Mouse (Mus musculus) mouse embryonic stem cell (cell line): ENCODE data around the gene Reln.

Experiments
- in situ Hi-C, 2 experiments: fragments of 300-500 bp; cut with MboI; formaldehyde crosslinking; loops; 1 replicate in 1 of 2; 3 replicates in 1 of 2; pipeline ENCODE4 v1.14.3; 2019 to 2020; ENCODE audit warnings: low sequenced_read_pairs in 2 of 2, low pct_unique_long_range_greater_than_20kb in 1 of 2, mixed read lengths in 1 of 2; ENCODE audit not compliant: unreplicated experiment in 1 of 2

The Reln gene

DNA sequence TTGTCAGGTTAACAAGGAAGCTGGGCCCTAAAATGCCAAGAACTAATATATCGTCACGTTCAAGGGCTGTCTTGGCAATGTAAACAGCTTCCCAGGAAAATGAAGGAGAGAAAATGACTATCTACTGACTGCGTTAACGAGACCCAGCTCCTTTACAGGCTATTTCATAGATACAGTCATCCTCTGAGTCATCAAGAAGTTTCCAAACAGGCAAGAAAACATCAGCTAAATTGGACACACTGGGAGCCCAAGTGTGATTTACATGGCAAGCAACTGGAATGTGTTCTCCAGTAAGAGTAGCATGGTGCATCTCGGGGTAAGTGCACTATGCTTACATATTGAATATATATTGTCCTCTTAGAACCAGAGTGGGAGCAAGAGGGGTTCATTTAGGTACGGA, 302.7 kb downstream of the Reln start:
- in situ Hi-C loops = no loop called here

GRCm38 (mm10) chr5:22039375-22040149, 304.9 kb downstream of the Reln start:
- in situ Hi-C loops = no loop called here

DNA sequence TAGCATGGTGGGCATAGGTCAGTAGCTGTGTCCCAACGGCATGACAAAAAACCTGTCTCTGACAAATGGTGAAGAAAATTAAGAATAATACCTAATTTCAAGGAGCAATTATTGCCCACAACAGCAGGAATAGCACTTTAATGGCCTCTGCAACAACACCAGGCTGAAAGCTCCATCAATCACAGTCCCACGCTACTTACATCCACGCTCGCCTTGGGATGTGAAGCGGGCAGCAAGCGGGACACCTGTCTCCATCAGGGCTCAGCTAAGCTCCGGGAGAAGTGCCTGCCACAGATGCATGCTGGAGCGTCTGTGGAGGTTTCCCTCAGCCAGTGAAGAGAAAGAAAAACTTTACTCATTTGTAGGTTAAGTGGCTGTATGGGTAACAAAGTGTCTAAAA, 309.3 kb downstream of the Reln start:
- in situ Hi-C loops = no loop called here

DNA sequence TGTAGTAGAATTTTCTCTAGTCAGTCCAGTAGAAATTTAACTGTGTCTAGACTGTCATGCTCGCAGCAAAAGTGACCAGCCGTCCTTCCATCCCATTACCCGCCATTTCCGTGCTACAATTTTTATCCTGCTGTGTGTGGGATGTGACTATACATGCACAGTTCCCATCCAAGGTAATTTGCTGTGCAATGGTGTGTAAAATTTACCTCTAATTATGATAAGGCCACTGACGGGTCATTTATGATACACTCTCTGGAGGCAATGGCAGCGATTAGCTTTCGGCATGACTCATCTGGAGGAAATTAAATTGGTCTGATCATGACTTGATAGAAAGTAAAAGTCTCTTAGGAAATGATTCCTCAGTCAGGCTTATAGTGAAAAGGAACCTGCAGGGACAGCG, 311.5 kb downstream of the Reln start:
- in situ Hi-C loops = no loop called here

DNA sequence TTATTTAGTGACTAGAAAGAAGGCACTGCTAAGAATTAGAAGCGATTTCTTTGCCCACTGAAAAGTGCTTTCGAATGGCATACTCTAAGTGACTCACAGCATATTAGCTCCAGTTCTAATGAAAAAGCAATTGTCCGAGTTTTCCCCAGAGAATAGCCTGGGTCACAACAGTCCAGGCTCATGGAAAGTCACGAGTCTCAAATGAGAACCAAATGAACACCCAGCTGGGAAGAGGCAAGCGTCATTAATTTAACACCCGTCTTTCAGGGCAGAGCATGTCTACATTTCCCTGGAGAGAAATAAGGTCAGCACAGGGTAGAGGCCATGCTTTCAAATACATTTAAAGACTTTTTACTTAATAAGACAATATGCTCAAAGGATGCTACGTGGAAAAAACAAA, 312.8 kb downstream of the Reln start:
- in situ Hi-C loops = no loop called here

DNA sequence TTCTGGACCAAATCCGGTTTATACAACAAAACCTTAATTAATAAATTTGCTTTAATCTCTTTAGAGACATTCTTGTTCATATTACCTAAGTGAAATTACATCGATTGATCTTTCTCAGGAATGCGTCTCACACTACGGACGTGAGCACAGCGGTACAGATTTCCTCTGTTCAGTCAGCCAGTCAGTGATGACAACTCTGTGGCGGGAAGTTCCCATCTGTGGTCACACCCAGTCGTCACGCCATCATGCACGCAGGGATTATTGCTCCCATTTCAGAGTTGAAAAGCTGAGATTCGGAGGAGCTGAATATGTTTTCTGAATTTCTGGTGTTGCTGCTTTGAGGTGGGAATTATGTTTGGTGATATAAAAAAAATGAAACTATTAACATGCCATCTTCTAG, 316.1 kb downstream of the Reln start:
- in situ Hi-C loops = no loop called here

- in situ Hi-C loops = no loop called here
Observed at GRCm38 (mm10) chr5:22027240-22027875, 317.1 kb downstream of the Reln start.

DNA sequence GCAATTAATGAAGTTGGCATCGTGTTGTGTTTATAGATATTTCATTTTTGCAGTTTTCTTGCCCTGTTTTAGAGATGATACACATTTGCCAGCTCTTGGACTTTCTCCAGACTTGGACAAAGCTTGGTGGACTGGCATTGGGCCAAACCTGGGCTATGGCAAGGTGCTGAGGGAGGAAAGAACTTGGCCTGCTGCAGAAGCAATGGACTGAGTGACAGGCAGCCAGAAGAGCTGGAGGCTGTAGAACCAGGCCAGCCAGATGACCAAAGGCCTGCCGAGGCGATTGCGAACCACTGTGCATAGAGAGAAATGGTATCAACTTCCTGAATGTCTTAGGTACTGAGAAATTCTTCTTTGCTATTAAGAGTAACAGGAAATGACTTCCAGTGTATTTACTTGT, 318.8 kb downstream of the Reln start:
- in situ Hi-C loops = no loop called here

DNA sequence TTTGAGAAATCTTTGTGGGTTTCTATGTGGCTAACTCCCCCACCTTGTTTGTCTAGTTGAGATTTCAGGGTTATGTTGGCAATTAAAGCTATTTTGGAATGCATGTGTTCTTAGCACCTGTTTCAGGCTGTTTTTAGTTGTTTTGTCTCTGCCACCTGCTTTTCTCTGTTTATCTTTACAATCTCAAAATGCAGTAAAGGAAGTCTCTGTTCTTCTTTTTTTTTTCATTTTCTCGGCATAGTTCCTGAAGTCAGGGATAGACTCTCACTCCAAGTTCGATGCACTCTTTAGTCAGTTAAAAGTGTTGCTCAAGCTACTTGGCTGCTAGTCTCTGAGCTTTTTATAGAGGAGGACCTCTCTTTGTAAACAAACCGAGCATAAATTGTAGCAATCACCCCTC, 320.4 kb downstream of the Reln start:
- in situ Hi-C loops = no loop called here

- in situ Hi-C loops = no loop called here
Observed at GRCm38 (mm10) chr5:22017896-22018295, 326.6 kb downstream of the Reln start.

GRCm38 (mm10) chr5:22014459-22014858, 330.0 kb downstream of the Reln start:
- in situ Hi-C loops = no loop called here

GRCm38 (mm10) chr5:22009142-22009541, 335.4 kb downstream of the Reln start:
- in situ Hi-C loops = no loop called here

DNA sequence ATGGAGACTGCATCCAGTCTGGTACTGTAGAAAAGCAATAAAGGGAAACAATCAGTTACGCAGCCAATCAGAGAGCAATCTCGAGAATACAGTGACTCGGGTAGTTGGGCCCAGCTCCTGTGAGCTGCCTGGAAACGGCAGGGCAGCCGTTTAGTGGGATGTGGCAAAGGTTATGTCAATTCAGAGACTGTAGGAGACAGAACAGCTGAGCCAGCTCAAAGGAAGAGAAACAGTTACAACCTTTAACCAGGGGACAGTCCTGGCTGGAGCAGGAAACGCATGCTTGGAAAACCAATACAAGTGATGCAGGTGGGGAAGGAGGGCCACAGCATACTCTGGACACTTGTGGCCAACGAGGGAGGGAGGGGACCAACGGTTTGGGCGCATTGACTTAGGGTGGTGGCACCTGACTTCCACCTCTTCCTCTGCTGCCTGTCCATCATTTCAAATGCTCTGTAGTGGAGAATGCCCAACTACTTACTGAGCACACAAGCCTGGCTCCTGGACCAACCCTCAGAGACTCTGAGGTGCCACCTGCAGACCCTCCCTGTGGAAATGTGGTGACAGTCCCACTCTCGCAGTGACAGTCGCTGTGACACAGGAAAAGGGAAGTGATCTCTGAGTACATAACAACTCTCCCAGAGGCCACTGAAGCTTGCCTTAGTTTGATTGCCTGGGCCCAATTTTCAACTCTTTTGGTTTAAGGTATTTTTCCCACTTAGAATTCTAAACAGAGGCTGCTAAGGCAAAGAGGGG, 337.0 kb downstream of the Reln start:
- in situ Hi-C loops = no loop called here

- in situ Hi-C loops = no loop called here
Observed at GRCm38 (mm10) chr5:22003858-22004257, 340.6 kb downstream of the Reln start.

DNA sequence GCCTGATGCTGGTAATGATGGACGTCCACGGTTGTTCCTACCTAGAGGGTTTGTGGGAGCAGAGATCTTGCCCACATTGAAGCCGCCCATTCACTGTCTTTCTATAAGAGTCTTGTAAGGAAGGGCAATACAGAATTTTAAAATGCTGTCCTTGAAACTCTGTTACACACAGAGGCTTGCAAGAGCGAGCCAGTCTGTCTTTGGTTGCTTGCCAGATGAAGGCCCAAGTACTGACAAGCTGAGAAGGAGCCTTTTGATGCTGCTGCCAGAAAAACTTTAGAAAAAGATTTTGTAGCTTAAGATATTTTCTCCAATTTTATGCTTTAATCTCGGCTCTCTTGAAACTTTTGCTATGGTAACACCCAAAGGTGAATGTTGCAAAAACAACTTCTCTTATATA, 356.8 kb downstream of the Reln start:
- in situ Hi-C loops = no loop called here

DNA sequence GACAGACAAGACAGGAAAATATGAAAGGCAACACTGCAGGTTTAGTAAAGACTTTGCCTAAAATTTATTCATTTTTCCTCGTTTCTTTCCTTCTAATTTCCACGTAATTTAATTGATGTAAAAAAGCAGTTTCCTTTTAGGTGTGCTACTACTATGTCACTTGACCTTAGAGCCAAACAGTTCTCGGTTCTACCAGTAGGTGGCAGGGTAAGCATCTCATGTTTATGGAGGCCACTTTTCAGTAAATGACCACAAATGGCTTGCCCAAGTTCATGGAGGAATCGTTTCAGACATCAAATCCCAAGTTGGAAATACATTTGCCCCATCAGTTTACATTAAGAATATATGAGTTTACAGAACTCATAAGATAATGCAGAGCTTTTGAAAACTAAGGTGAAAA, 358.2 kb downstream of the Reln start:
- in situ Hi-C loops = no loop called here

DNA sequence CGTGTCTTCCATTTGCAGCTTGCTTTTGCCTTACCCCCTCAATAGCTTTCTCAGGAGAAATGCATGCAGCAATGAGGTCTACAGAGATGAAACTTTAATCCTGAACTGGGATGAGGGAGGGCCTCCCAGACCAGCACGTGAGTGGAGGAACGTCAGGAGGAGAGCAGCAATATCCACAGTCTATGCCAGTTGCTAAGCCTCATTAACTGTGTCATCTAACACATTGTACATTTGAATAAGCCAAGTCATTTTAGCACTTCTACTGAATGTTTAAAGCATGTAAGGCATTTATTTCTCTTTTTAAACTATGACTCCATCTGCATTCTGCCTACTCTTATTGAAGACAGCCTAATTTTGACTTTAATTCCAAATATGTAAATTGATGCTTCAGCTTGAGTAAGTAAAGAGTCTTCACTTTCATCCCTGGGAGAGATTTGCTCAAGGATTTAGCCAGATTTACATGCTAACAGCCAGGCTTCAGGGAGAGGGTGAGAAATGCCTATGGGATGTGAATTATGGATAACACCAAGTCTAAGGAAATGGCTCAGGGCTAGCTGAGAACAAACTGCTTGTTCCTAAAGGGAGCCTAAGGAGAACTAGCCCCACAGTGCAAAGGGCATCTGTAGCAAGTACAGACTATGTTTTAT, 361.4 kb downstream of the Reln start:
- in situ Hi-C loops = no loop called here

- in situ Hi-C loops = no loop called here
Observed at GRCm38 (mm10) chr5:21981216-21981615, 363.3 kb downstream of the Reln start.

DNA sequence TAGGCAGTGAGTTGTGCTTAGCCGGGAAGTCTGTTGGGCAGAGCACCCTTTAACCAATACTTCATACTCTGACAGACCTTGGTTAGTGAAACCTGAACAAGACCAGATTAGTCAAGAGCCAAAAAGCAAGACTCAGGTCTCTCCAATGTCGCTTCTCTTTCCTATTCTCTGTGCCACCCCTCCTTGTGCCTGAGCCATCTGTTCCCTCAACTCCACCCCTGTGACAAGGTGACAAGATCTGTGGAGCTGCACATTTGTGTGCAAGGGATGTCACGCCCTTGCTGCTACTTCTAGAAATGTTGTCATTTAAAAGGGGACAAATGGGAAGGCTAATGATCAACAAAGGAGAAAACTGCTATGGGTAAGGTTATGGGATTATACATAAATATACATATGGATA, 364.0 kb downstream of the Reln start:
- in situ Hi-C loops = no loop called here
